Mouse (Mus musculus): ENCODE measurements around the gene Arhgap25.
"Not testable (repeated sequence)": the region's sequence is repeated elsewhere in the genome, so short reads cannot be mapped to it uniquely, and the experiment has no call there.

The Arhgap25 gene

DNA sequence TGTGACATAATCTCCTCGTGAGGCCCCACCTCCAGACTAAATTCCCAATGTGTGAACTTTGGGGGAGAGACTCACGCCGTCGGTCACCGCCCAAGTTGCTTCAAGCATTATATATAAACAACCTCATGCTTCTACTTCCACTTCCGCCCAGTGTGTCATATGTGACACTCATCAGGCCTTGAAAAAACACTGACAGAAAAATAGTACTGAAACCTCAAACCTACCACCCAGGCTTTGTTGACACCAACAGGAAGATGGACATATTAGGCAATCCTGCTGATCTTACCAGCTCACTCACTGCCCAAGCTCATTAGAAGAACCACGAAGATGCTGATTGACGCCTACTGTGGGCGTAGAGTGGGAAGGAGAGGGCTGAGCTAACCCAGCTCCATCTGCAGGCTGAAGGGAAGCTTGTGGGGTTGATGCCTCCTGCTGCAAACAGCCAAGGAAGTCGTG, 30.2 kb downstream of the Arhgap25 start:
- DNase-seq, result no peak

DNA sequence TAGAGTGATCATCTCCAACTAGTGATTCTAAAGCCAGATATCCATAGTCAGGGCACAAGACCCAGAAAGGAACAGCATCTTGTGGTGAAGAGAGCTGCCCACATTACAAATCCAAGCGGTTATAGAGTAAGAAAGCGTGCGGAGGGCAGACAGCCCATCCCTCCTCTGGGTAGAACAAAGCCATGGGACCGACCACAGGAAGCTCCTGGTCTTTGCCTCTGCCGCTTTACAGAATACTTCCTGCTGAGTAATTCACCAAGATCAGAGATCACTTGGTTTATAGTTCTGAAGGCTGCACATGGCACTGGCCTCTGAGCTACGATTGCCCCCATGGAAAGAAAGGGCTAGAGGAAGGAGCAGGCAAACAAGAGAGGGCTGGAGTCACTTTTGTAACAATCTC, 30.6 kb downstream of the Arhgap25 start:
- DNase-seq, result no peak

DNA sequence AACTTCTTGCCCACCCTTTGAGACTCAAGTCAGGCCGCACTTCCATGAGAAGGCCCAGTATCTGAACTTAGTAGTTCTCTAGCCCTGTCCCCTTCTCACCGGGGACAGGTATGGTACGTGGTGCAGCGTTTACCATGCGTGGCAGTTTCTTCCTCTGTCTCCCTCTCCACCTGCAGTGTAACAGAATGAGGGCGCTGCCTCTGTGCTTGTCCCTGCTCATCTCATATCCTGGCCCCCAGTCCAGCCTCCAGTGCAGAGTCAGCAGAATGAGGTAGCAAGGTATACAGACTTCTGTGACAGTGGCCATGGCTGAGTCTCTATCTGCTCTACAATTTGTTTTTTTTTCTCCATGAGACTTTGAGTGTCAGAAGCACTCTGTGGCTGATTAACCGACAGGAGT, 32.4 kb downstream of the Arhgap25 start:
- DNase-seq, result no peak

DNA sequence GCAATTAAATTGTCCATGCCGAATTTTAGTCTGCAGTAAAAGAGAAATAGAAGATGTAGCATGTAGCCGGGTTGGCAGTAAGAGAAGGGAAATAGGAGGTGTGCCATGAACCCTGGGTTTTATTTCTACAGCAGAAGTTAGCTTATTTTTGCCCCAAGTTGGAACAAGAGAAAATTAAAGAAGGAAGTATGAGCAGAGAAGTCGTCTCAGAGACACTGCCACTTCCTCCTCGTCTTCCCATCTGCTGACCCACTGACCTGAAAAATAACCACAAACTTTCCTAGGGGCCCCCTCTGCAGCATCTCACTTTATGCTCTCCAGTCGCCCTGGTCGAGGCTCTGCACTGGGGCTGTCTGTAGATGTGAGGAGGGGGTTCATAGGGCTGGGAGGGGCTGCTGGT, 33.3 kb downstream of the Arhgap25 start:
- DNase-seq, result no peak

DNA sequence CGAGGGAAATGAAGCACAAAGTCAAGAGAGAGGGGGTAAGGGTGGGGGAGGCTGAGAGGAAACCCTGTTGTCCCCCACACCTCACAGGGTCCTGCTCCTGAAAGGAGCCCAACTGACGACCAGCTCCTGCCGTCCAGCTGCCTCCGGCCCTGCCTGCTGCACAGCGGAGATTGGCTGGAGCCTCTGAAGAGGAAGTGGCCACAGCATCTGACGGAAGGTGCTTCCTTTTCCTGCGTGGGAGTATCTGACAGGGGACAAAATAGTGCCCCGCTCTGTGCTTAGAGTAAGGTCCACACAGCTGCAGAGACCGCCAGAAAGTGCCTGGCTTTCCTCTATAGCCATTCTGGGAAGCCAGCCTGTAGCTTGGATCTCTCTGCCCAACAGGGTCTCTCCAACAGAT, 36.9 kb downstream of the Arhgap25 start:
- peak; percentile 55 to 70 for DNase-seq

DNA sequence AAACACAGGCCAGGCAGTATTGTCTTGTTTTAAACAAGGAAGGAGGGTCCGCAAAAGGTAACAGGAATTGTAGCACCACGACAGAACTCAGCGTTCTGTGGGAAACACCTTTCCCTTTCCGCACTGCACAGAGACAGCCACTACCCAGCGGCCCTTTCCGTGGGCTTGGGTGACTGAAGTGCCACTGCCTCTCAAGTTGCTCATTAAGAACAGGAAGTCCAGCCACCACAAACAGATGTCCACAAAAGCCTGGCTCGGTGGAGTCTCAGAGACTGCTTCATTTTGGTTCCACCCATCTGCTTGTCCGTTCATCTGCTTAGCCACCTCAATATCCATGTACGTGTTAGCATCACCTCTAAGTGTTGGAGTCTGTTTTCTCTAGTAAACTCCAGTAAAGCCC, 38.7 kb downstream of the Arhgap25 start:
- peak in 1 of 2 experiments; percentile 31 for DNase-seq

DNA sequence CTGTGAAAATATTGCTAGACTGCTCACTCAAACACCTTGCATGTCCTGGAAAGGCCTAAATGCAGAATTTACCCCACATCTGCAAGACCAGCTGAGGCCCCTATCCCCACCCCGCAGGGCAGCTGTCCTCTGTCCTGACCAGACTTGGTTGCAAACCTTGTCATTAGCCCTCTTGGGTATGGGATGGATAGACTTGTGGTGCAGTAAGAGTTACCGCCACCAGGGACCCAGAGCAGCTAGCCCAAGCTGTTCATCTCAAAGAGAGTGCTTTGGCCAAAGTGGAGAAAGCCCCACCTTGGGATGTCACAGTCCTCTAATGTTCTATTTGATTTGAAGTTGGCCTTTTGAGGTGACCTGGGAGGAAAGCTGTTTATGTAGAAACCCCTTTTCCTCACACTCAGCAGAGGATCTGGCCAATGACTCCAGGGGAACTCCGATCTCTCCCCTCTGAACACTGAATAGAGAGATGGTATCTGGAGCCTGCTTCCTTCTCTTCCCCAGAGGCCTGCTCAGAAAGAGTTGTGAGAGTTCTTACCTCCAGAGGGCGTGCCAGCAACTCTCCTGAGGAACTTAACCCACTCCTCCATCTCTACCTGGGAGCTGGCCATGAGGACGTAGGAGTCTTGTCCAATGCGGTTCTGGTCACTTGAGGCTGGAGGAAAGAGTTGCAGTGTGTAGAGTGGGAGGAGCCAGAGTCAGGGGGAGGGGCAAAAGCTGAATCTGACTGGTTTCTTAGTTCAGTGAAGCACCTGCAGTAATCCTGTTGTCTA, 45.2 kb downstream of the Arhgap25 start:
- DNase-seq, result peak; percentile 31 to 46

DNA sequence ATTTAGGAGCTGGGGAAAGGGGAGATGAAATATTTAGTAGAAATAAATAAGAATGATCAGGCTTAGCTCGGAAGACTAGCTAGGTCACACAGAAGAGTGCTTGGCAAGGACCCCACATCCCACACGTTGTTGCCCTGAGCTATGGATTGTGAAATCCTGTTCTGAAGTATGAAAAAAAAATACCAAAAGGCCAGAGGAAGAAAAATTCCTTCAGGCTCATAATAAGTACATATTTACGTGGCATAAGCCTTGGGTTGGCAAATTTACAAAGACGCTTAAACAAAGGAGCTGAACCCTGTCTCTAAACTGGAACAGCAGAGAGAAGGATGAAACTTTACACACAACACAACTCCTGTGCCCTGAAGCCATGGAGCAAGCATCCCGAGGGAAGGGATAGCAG, 48.3 kb downstream of the Arhgap25 start:
- DNase-seq, result no peak

DNA sequence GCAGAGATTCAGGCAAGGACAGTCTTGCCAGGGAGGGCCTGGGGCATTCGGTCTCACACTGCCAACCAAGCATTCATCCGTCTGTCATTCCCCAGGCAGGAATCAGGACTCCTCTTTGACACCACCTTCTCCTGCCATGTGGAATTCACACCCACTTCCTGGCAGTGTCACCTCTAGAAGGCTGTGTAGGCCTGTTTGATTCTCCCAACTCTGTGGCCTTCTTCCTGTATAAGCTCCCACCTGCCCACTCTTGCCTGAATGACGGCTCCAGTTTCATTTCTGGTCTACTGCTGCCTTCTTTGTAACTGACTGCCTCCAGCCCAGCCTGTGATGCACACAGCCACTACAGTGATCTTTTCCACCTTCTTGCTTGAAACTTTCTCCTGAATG, 49.2 kb downstream of the Arhgap25 start:
- peak in 1 of 2 experiments; percentile 19 for DNase-seq

DNA sequence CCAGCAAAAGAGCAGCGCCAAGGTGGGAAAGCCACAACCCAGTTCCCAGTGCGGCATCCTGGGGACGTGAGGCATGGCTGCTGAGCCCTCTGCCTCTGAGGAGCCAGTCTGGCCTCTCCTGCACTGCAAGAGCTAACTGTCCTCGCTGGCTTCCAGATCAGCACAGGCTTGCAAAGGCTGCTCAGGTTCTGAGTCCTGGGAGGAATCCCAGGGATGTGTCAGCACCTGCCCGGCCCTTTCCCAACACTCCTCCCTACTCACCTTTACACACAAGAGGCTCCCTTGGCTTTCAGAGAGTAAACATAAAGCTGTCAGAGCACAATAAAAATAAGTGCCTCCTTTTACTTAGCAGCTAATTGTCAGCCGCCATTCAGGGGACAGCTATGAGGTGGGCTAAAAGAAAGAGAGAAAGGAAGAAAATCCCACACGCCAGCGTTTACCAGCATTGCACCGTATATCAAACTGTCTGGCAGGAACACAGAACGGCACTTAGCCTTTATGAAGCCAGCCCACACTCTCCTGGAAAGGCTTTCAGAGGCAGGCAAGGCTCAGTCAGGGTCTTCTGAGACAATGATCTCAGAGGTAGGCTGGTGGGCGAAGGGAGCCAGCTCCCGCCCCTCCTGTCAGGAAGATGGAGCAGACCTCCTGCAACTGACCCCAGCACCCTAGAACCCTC, 49.7 kb downstream of the Arhgap25 start:
- no peak for DNase-seq

DNA sequence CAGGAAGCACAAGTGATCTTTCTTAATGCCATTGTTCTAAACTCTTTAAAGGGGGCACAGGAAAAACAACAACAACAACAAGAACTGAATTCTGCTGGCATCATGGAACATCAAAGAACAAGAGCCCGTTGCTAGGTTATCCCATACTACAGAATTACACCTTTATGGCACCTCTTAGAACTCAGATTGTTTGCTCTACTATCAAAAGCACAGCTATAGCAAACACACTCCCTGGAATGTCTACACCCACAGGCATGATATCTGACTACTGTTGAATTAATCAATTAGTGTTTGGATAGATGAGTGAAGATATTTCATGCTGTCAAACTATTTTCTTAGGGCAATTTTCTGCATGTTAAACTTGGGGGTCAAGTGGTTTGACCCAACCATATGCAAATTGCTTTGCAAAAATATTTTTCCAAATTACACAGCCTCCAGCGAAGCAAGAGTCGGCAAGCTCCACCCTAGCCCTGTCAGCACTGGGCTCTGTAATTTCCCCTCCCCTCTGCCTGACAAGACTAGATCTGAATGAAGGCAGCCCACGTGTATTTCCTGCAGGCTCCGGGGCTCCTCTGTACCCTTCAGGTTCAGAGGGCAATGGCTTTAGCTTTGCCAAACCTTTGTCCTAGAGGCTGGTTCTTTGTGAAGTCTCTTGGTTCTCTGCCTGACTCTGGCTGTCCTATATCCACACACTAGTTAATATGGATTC, 53.6 kb downstream of the Arhgap25 start:
- no peak for DNase-seq

DNA sequence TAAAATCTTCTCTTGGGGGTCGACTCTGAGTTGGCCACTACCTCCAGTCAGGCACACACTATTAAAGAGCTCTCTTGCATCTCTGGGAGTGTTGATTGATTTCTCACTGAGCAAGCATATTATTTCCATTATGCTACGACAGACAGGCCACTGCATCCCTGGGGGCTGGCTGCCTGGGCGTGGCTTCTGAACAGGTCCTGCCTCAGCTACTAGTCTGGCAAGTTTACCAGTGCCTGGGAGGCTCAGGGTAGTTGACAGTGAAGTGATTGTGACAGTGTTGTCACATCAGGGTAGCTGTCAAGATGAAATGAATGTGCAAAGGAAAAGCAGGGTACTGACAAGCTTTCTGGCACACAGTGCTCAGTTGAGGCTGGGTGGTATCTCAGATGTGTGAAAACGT, 54.2 kb downstream of the Arhgap25 start:
- no peak for DNase-seq

DNA sequence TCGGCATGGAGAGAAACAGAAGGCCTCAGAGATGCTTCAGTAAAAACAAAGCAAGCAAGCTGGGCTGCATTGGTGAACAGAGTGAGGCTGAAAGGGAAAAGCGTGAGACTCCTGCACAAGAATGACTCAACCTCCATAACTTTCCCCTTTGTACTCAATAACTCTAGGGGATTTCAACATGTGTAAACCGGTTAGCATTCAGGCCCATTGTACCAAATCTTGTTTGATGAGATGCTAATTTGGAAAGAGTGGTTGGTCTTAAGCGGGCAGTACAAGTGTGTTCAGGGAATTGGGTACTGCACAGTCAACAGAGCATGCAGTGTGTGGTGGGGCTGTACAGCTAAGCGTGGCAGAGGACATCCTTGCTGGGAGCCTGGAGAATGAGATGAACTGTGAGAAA, 57.8 kb downstream of the Arhgap25 start:
- no peak for DNase-seq

DNA sequence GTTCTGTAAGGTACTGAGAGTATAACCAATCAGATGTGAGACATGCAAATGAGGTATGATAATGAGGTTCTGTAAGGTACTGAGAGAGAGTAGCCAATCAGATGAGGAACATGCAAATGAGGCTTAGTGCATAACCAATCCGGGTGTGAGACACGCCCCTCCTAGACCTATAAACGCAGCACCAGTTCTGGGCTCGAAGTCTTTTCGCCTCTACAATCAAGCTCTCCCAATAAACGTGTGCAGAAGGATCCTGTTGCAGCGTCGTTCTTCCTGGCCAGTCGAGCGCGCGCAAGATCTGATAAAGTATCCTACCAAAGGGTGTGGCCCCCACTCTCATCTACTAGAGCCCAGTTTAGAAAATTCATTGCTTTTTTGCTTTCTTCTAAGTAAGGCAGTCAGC, 63.0 kb downstream of the Arhgap25 start:
- DNase-seq, result not testable (repeated sequence)

DNA sequence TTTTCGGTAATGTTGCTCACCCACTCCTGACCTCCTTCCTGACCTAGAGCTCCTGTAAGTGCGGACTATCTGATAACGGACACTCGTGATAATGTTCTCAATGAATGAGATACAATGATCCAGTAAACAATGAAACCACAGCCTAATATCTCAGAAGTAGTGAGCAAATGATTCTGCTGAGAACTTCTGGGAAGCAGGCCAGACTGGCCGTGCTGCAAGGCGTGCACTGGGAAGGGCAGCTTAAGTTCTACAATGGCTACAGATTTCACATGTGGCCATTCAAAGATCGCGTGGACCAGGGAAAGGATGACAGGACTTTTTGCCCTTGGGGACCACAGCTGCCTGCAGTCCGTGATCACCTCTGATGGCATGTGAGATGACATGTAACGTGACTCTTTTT, 64.7 kb downstream of the Arhgap25 start:
- no peak for DNase-seq

DNA sequence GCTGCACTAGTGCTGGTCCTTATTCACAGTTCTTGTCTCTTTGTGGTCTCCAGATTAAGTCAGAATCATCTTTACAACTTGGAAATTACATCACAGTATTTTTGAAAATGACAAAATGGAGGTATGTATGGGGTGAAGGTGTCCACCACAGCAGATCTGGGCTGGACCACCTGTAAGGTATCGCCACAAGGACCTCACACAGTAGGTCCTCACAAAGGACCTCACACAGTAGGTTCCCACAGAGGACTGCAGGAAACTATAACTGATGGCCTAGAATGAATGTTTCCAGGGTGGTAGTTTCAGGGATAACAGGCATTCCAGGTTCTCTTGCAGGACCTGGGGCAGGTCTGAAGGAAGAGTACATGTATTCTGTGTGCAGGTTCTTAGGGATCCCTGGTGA, 65.7 kb downstream of the Arhgap25 start:
- DNase-seq, result no peak

DNA sequence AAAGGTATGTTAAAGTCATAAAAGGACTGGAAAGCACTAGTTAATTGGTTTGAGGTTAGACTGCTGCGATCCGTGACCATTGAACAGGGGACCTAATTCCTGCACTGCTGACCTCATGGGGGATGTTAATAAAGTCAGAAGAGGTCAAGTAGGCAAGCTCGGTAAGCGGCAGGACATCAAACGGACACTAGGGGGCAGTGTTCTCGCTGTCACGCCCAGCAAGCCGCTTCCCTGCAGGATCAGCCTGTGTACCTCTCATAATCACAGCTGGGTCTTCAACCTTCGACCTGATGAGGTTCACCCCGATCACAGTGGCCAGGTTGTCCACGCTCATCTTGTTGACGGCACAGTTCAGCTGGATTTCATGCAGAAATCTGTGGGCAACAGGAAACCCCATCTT, 66.8 kb downstream of the Arhgap25 start:
- DNase-seq, result peak; percentile 81 to 87

DNA sequence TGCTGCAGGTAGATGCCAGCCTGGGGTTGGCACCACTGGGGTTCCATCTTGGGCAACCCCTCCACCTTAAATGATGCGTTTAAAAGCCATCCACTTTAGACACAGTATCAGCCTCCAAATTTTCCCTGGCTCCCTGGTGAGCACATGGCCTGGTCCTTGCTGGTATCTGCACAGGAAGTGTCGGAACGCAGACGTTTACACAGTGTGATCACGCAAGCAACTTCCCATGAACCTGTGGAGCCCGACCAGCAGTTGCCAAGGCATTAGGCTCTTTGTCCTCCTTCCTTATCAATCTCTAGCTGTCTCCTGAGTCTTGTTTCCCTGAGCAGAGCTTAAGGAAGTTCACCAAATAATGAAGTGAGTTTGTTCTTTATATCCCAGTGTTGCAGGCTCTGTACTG, 77.6 kb downstream of the Arhgap25 start:
- no peak for DNase-seq

DNA sequence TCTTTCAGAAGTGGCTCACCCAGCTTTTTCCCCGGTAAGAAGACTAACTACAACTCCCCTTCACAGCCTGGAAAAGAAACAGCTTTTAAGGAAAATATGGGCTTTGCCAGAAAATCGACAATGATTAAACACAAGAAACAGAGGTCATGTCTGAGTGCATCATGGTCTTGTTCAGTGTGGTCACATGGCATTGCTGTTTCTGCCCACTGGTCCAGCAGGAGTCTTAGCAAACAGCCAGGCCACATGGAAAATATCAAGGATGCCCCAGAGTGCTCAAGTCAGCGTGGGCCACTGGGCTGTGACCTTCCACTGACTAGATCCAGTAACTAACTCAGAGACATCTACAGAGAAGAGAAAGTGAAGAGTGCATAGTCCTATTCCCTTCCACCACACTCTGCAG, 81.3 kb downstream of the Arhgap25 start:
- no peak for DNase-seq

DNA sequence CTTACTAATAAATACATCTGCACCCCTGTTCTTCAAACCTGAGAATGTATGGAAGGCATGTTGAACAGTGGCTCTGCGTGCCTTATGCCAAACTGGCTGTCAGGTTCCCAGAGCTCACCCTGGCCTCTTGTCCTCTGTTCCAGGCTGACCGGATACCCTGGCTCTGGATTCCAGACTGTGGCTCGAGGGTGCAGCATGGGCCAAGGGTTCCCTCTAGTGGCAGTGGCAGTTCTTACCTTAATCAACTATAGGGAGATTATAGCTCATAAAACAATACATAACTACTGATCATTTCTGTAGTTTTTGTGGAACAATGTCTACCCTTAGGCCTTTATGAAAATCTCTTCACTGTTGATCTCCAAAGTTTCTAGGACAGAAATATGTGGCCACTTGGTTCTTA, 82.0 kb downstream of the Arhgap25 start:
- peak; percentile 49 to 57 for DNase-seq

DNA sequence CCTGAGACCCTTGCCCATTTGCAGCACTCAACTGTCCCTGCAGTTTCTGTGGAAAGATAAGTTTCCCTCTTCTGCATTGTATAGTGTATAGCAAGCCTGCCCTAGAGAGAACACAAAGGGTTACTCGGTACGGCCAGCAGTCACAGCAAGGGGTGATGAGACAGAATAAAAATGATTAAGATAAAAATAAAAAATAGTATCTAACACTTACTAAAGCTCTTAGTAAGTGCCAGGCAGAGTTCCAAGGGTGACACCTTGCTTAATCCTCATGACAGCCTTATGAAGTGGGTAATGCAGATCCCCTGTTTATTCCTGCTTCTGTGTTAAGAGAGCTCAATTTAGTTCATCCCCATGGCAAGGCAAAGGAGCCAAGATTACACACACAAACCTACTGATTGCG, 83.5 kb downstream of the Arhgap25 start:
- DNase-seq, result no peak

DNA sequence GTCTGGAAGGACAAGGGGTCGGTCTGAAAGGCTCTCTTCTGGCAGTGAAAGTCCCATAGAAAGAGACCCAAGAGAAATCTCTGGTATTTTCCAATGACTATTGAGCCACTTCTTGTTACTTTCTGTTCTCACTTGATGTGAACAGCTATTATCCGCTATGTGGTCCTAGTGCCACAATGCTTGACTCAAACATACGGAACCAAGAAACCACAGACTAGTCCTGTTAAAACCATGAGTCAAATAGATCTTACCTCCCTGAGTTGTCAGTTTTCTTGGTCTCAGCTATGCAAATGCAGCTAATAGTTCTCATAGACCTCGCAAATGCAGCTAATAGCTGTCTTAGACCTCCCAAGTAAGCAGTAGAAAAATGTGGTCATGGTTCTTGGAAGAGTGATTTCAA, 85.8 kb downstream of the Arhgap25 start:
- no peak for DNase-seq

DNA sequence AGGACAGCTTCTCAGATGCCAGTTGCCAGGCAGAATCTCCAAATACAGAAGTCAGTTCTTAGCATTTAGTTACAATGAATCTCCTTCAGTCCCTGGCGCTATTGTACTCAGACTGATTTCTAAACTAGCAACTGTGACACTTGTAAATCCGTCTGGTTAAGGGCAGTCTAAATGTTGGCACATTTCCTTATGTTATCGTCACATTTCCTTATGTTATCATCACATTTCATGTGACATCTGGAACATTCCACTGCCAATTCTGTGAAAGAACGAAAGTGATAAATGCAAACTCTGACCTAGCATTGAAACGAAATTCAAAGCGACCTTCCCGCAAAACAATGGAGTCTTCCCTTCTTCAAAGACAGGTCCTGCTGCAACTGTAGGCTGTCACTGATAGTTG, 87.8 kb downstream of the Arhgap25 start:
- no peak for DNase-seq

DNA sequence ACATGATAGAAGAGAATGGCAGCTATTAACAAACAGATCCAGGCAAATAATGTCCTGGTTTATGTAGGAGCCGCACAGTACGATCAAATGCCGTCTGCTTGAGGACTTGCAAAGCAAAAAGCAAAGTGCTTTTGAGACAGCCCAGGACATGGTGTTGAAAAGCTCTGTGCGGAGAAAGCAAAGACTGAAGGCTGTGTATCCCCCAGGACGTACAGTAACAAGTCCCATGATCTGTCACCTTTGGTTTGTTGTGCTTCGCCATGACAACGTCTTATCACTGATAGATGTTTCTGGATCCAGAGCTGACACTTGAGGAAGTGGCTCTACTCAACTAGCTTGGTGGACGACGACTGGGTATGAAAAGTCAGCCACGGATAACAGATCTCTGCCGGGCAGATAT, 89.8 kb downstream of the Arhgap25 start:
- DNase-seq, result no peak
